Mouse (Mus musculus) kidney, embryonic 15.5 days (tissue): ENCODE data around the gene Txndc9. TPM values are rescaled to one million over a fixed set of nuclear protein-coding genes. Genes with fewer than 3 reads are reported as not detected.
A peak's percentile ranks its signal among the peaks of the same experiment; 100 is the strongest.

Experiments used
- ATAC-seq: fragments of 200-750 bp; cut with Nextera tagmentation; replicated peaks from 2 replicates; pipeline ENCODE4 v1.8.0; 2017; ENCODE audit warnings: moderate TSS enrichment; ENCODE audit not compliant: low FRiP score
- H3K27ac ChIP-seq: fragments of 300-500 bp; sonication (generic); 2 replicates; pipeline ENCODE4 v1.5.1; 2015; ENCODE audit warnings: mild to moderate bottlenecking, inconsistent platforms
- H3K27me3 ChIP-seq: fragments of 300-500 bp; sonication (generic); 2 replicates; pipeline ENCODE4 v1.6.1; 2015; ENCODE audit warnings: inconsistent platforms
- H3K36me3 ChIP-seq: fragments of 300-500 bp; sonication (generic); 2 replicates; pipeline ENCODE4 v1.6.1; 2015; ENCODE audit warnings: inconsistent platforms
- H3K4me1 ChIP-seq: fragments of 300-500 bp; sonication (generic); 2 replicates; pipeline ENCODE4 v1.6.1; 2015; ENCODE audit warnings: inconsistent platforms
- H3K4me2 ChIP-seq: fragments of 300-500 bp; sonication (generic); 2 replicates; pipeline ENCODE4 v1.6.1; 2015; ENCODE audit warnings: moderate library complexity, mild to moderate bottlenecking, inconsistent platforms
- H3K4me3 ChIP-seq: fragments of 300-500 bp; sonication (generic); replicated peaks from 2 replicates; pipeline ENCODE4 v1.5.1; 2015; ENCODE audit warnings: mild to moderate bottlenecking, inconsistent platforms
- H3K9ac ChIP-seq: fragments of 300-500 bp; sonication (generic); 2 replicates; pipeline ENCODE4 v1.6.1; 2015; ENCODE audit warnings: mild to moderate bottlenecking, inconsistent platforms
- H3K9me3 ChIP-seq: fragments of 300-500 bp; sonication (generic); replicated peaks from 2 replicates; pipeline ENCODE4 v1.6.1; 2016; ENCODE audit warnings: inconsistent platforms
- WGBS: fragments of 180-500 bp; shearing (Covaris S2); methylation state at CpG from one replicate; pipeline ENCODE4 v1.1.7; 2015; ENCODE audit warnings: mixed read lengths; 5-methylcytosine and 5-hydroxymethylcytosine counted together
- polyA plus RNA-seq: library from polyadenylated mRNA; unstranded; fragments of >200 nt; fragmentation: Nextera tagmentation; extraction: Ambion mirVana; gene quantifications from 2 replicates; pipeline ENCODE4 v1.2.1, GENCODE M21; 2015

Txndc9 gene
- polyA plus RNA-seq = 123 and 148 TPM in 2 replicates

DNA sequence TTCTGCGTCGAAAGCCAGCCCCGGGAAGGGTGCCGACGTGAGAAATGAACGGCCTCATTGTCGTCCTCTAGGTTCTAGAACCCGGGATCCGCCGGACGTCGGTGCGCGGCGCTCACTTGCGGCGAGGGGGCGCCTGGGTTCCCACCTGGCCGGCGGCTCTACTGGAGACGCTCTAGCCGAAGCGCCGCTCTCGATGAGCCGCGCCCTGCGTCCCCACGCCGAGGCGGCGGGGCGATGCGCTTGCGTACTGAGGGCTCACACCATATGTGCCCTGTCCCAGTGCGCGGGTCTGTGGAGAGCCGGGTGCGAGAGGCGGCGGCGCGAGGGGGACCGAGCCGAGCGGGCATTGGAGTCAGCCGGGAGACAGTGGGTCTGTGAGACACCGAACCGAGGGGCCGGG, at the start of gene Txndc9, which contains the start of gene Eif5b:
Txndc9 (minus strand) TSS at position 27 of the 400 bp plus-strand sequence.
Eif5b (plus strand) TSS at position 144 of the 400 bp plus-strand sequence.
- H3K27me3 ChIP-seq = no peaks in the 10 kb centered on the region

GRCm38 (mm10) chr1:38038898-38039297, 41.2 kb upstream of the Txndc9 start:
- H3K9ac ChIP-seq = no peak overlapping the region
- H3K27ac ChIP-seq = no peak overlapping the region
- 93% methylated on average over 2 of the region's 2 CpGs for WGBS
- no peak overlapping the region for H3K4me3 ChIP-seq
- no peaks in the 10 kb centered on the region for H3K27me3 ChIP-seq
- ATAC-seq = no peak
- no peaks in the 10 kb centered on the region for H3K4me1 ChIP-seq
- no peaks in the 10 kb centered on the region for H3K9me3 ChIP-seq
- H3K36me3 ChIP-seq = peaks cover 90% of the 10 kb centered on the region
- no peak overlapping the region for H3K4me2 ChIP-seq

More for the DNA sequence above, at the start of gene Txndc9, which contains the start of gene Eif5b:
- peak within 1 kb of the TSS; percentile 81 for H3K4me3 ChIP-seq
- H3K9ac ChIP-seq = peak within 1 kb of the TSS; percentile 89
- under 1% methylated on average over 50 of the region's 50 CpGs for WGBS
- H3K4me2 ChIP-seq = peak within 1 kb of the TSS; percentile 69
- H3K36me3 ChIP-seq = peaks cover 27% of the 10 kb centered on the region
- H3K27ac ChIP-seq = peak within 1 kb of the TSS; percentile 92
- ATAC-seq = peak; percentile 94
- H3K4me1 ChIP-seq = peaks cover 20% of the 10 kb centered on the region
- H3K9me3 ChIP-seq = no peaks in the 10 kb centered on the region

- no peaks in the 10 kb centered on the region for H3K27me3 ChIP-seq
- ATAC-seq = no peak
- WGBS = 94% methylated on average over 5 of the region's 5 CpGs
- H3K4me3 ChIP-seq = no peak overlapping the region
- peaks cover 93% of the 10 kb centered on the region for H3K36me3 ChIP-seq
- H3K4me1 ChIP-seq = no peaks in the 10 kb centered on the region
- no peaks in the 10 kb centered on the region for H3K9me3 ChIP-seq
- H3K27ac ChIP-seq = no peak overlapping the region
- no peak overlapping the region for H3K4me2 ChIP-seq
- no peak overlapping the region for H3K9ac ChIP-seq
Observed at GRCm38 (mm10) chr1:38037375-38037774, 39.7 kb upstream of the Txndc9 start.

- WGBS = 92% methylated on average over 4 of the region's 4 CpGs
- Histone ChIP-seq H3K4me3 (no peak overlapping the region), H3K27me3 (no peaks in the 10 kb centered on the region), H3K4me2 (no peak overlapping the region), H3K9ac (no peak overlapping the region), H3K4me1 (no peaks in the 10 kb centered on the region), H3K36me3 (peaks cover 87% of the 10 kb centered on the region), H3K9me3 (no peaks in the 10 kb centered on the region), H3K27ac (no peak overlapping the region)
- no peak for ATAC-seq
Observed at GRCm38 (mm10) chr1:38035521-38035920, 37.8 kb upstream of the Txndc9 start.

- H3K36me3 ChIP-seq = peaks cover 65% of the 10 kb centered on the region
- no peak overlapping the region for H3K9ac ChIP-seq
- H3K27me3 ChIP-seq = no peaks in the 10 kb centered on the region
- no peak overlapping the region for H3K27ac ChIP-seq
- no peak overlapping the region for H3K4me3 ChIP-seq
- no peaks in the 10 kb centered on the region for H3K9me3 ChIP-seq
- no peaks in the 10 kb centered on the region for H3K4me1 ChIP-seq
- no peak overlapping the region for H3K4me2 ChIP-seq
- 86% methylated on average over 5 of the region's 5 CpGs for WGBS
- ATAC-seq = no peak
Observed at GRCm38 (mm10) chr1:38031391-38031790, 33.7 kb upstream of the Txndc9 start.

- ATAC-seq = no peak
- H3K4me1 ChIP-seq = no peaks in the 10 kb centered on the region
- 94% methylated on average over 7 of the region's 7 CpGs for WGBS
Observed at GRCm38 (mm10) chr1:38027301-38027700, 29.6 kb upstream of the Txndc9 start.

GRCm38 (mm10) chr1:38014551-38015203, 17.0 kb upstream of the Txndc9 start:
- H3K36me3 ChIP-seq = peaks cover 21% of the 10 kb centered on the region
- no peaks in the 10 kb centered on the region for H3K27me3 ChIP-seq
- no peak overlapping the region for H3K27ac ChIP-seq
- H3K4me1 ChIP-seq = no peaks in the 10 kb centered on the region
- no peak overlapping the region for H3K4me3 ChIP-seq
- H3K4me2 ChIP-seq = no peak overlapping the region
- no peak overlapping the region for H3K9ac ChIP-seq
- H3K9me3 ChIP-seq = no peaks in the 10 kb centered on the region
- 88% methylated on average over 2 of the region's 2 CpGs for WGBS
- no peak for ATAC-seq

More at GRCm38 (mm10) chr1:38027301-38027700, 29.6 kb upstream of the Txndc9 start:
- no peak overlapping the region for H3K9ac ChIP-seq
- H3K27me3 ChIP-seq = no peaks in the 10 kb centered on the region
- H3K36me3 ChIP-seq = peaks cover 55% of the 10 kb centered on the region
- no peak overlapping the region for H3K4me3 ChIP-seq
- H3K4me2 ChIP-seq = no peak overlapping the region
- H3K9me3 ChIP-seq = no peaks in the 10 kb centered on the region
- no peak overlapping the region for H3K27ac ChIP-seq

DNA sequence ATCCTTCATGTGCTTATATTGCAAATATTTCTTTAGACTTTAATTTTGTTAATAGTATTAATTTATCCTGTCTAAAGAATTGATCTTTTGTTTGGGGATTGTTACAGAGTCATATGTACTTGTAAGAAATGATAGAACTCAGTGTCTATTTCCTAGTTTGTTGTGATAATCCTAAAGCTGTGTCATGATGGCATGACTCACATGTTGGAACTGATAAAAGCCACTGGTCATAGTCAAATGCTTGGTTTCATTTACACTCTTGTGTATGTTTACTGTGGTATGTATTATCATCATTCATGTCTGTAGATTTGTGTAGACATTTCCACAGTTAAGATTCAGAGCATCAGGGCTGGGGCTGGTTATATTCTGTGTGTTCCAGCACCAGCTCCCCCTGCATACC, 14.8 kb upstream of the Txndc9 start:
- no peak for ATAC-seq
- Histone ChIP-seq H3K36me3 (no peaks in the 10 kb centered on the region), H3K4me2 (no peak overlapping the region), H3K9me3 (no peaks in the 10 kb centered on the region), H3K27ac (no peak overlapping the region), H3K27me3 (no peaks in the 10 kb centered on the region), H3K4me3 (no peak overlapping the region), H3K9ac (no peak overlapping the region), H3K4me1 (no peaks in the 10 kb centered on the region)

DNA sequence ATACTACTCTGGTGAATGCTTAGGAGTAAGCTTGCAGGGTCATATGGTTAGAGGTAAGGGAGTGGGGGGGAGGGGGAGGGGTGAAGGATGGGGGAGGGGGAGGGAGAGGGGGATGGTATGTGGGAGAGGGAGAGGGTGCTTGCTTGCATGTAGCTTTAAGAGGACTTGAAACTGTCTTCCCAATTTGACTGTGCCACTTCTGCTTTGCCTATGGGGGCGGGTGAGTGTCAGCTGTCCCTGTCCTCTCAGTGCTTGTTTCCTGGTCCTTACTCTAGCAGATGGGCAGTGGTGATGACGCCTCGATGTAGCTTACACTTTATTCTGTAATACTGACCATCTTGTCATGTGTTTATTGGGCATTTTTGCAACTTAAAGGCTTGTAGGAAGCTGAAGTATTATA, 14.4 kb upstream of the Txndc9 start:
- H3K9me3 ChIP-seq = no peaks in the 10 kb centered on the region
- no peaks in the 10 kb centered on the region for H3K36me3 ChIP-seq
- H3K9ac ChIP-seq = no peak overlapping the region
- H3K27me3 ChIP-seq = no peaks in the 10 kb centered on the region
- no peak overlapping the region for H3K4me2 ChIP-seq
- H3K4me3 ChIP-seq = no peak overlapping the region
- ATAC-seq = no peak
- H3K4me1 ChIP-seq = no peaks in the 10 kb centered on the region
- 96% methylated on average over 3 of the region's 3 CpGs for WGBS
- H3K27ac ChIP-seq = no peak overlapping the region

- no peaks in the 10 kb centered on the region for H3K27me3 ChIP-seq
- 86% methylated on average over 6 of the region's 6 CpGs for WGBS
- H3K4me1 ChIP-seq = no peaks in the 10 kb centered on the region
- peak; percentile 52; the same call in 1 of the 2 replicates for ATAC-seq
- no peaks in the 10 kb centered on the region for H3K9me3 ChIP-seq
- no peak overlapping the region for H3K4me2 ChIP-seq
- H3K4me3 ChIP-seq = no peak overlapping the region
- no peak overlapping the region for H3K27ac ChIP-seq
- no peak overlapping the region for H3K9ac ChIP-seq
- no peaks in the 10 kb centered on the region for H3K36me3 ChIP-seq
Observed at GRCm38 (mm10) chr1:38011647-38012046, 14.0 kb upstream of the Txndc9 start.

- H3K27ac ChIP-seq = no peak overlapping the region
- H3K4me3 ChIP-seq = no peak overlapping the region
- no peaks in the 10 kb centered on the region for H3K36me3 ChIP-seq
- H3K4me2 ChIP-seq = no peak overlapping the region
- H3K9ac ChIP-seq = no peak overlapping the region
- 71% methylated on average over 3 of the region's 3 CpGs for WGBS
- no peaks in the 10 kb centered on the region for H3K27me3 ChIP-seq
- no peaks in the 10 kb centered on the region for H3K4me1 ChIP-seq
- ATAC-seq = no peak
- H3K9me3 ChIP-seq = no peaks in the 10 kb centered on the region
Observed at GRCm38 (mm10) chr1:38006741-38007140, 9.0 kb upstream of the Txndc9 start.

GRCm38 (mm10) chr1:38003046-38003445, 5.4 kb upstream of the Txndc9 start:
- Histone ChIP-seq H3K9me3 (no peaks in the 10 kb centered on the region), H3K9ac (no peak overlapping the region), H3K4me3 (no peak overlapping the region), H3K27ac (no peak overlapping the region), H3K27me3 (no peaks in the 10 kb centered on the region), H3K4me1 (peaks cover 13% of the 10 kb centered on the region), H3K36me3 (no peaks in the 10 kb centered on the region), H3K4me2 (no peak overlapping the region)
- WGBS = 82% methylated on average over 3 of the region's 3 CpGs
- ATAC-seq = no peak

- 95% methylated on average over 9 of the region's 9 CpGs for WGBS
- Histone ChIP-seq H3K27me3 (no peaks in the 10 kb centered on the region), H3K27ac (no peak overlapping the region), H3K36me3 (no peaks in the 10 kb centered on the region), H3K9me3 (no peaks in the 10 kb centered on the region), H3K9ac (no peak overlapping the region), H3K4me1 (peaks cover 13% of the 10 kb centered on the region), H3K4me2 (no peak overlapping the region), H3K4me3 (no peak overlapping the region)
- ATAC-seq = no peak
Observed at GRCm38 (mm10) chr1:38001956-38002355, 4.3 kb upstream of the Txndc9 start.
